Mouse (Mus musculus) heart, embryonic 15.5 days (tissue): ENCODE measurements around the gene Wipi2. TPM values are rescaled to one million over a fixed set of nuclear protein-coding genes. Genes with fewer than 3 reads are reported as not detected.

Source experiments
- ATAC-seq: fragments of 200-750 bp; cut with Nextera tagmentation; replicated peaks from 2 replicates; pipeline ENCODE4 v1.8.0; 2017; ENCODE audit warnings: low read depth, moderate TSS enrichment; ENCODE audit not compliant: insufficient number of reproducible peaks, insufficient read depth, low FRiP score
- H3K27ac ChIP-seq: fragments of 300-500 bp; sonication (generic); 2 replicates; pipeline ENCODE4 v1.5.1; 2015; ENCODE audit warnings: mild to moderate bottlenecking, inconsistent platforms
- H3K27me3 ChIP-seq: fragments of 300-500 bp; sonication (generic); 2 replicates; pipeline ENCODE4 v1.6.1; 2015; ENCODE audit warnings: inconsistent platforms
- H3K36me3 ChIP-seq: fragments of 300-500 bp; sonication (generic); 2 replicates; pipeline ENCODE4 v1.6.1; 2015; ENCODE audit warnings: mild to moderate bottlenecking, inconsistent platforms
- H3K4me1 ChIP-seq: fragments of 300-500 bp; sonication (generic); replicated peaks from 2 replicates; pipeline ENCODE4 v1.6.1; 2015; ENCODE audit warnings: inconsistent platforms
- H3K4me2 ChIP-seq: fragments of 300-500 bp; sonication (generic); 2 replicates; pipeline ENCODE4 v1.6.1; 2015; ENCODE audit warnings: inconsistent platforms, mild to moderate bottlenecking, moderate library complexity
- H3K4me3 ChIP-seq: fragments of 300-500 bp; sonication (generic); 2 replicates; pipeline ENCODE4 v1.5.1; 2015; ENCODE audit warnings: mild to moderate bottlenecking, inconsistent platforms
- H3K9ac ChIP-seq: fragments of 300-500 bp; sonication (generic); 2 replicates; pipeline ENCODE4 v1.6.1; 2015; ENCODE audit warnings: mild to moderate bottlenecking, inconsistent platforms
- H3K9me3 ChIP-seq: fragments of 300-500 bp; sonication (generic); replicated peaks from 2 replicates; pipeline ENCODE4 v1.6.1; 2016; ENCODE audit warnings: inconsistent platforms
- WGBS: fragments of 180-500 bp; shearing (Covaris S2); methylation state at CpG from one replicate; pipeline ENCODE4 v1.1.7; 2015; ENCODE audit warnings: mixed read lengths; 5-methylcytosine and 5-hydroxymethylcytosine counted together
- polyA plus RNA-seq: library from polyadenylated mRNA; unstranded; fragments of >200 nt; fragmentation: Nextera tagmentation; extraction: Ambion mirVana; gene quantifications from 2 replicates; pipeline ENCODE4 v1.2.1, GENCODE M21; 2015

Wipi2 gene
- polyA plus RNA-seq, 1 experiment from 2014 or later: 23.9 TPM

- no peaks in the 10 kb centered on the region for H3K9me3 ChIP-seq
- no peaks in the 10 kb centered on the region for H3K36me3 ChIP-seq
- 37% methylated on average over 8 of the region's 8 CpGs for WGBS
- no peak overlapping the region for H3K4me3 ChIP-seq
- no peak overlapping the region for H3K27ac ChIP-seq
- peaks cover 28% of the 10 kb centered on the region; the same call in 1 of the 2 replicates for H3K27me3 ChIP-seq
- no peaks in the 10 kb centered on the region for H3K4me1 ChIP-seq
- H3K9ac ChIP-seq: no peak overlapping the region
- H3K4me2 ChIP-seq: no peak overlapping the region
- ATAC-seq: no peak
Observed at GRCm38 (mm10) chr5:142693738-142694430, 66.4 kb downstream of the Wipi2 start.

DNA sequence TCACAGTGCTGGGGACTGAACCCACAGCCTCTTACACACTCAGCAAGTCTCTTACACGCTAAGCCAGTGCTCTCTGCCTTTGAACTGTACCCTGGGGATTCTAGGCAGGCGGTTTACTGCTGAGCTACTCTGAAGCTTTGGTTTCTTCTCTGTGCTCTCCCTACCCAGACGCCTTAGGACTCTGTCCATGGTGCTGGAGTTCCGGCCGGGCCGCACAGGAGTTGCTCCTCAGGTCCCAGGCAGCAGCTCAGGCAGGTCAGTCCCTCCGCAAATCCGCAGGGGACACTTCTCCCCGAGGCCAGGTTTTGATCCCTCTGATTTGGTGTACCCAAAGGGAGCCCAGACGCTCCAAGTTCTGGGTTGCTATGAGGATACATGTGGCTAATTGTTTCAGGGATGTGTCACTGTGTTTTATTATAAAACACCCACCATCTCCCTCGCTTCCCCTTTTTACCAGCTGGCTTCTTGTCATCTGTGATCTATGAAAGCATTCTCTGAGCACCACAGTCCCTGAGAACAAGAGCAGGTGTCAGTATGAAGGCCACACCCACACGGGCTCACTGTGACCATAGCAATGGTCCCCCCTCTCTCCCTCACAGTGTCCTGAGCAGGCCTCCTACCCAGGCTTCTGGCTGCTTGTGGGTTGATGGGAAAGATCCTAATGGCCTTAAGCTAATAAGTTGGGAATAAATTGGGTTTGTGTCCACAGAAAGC is 67.3 kb downstream of the Wipi2 start:
- ATAC-seq: peak; percentile 47; the same call in 1 of the 2 replicates
- Histone ChIP-seq H3K9me3 (no peaks in the 10 kb centered on the region), H3K9ac (no peak overlapping the region), H3K4me1 (no peaks in the 10 kb centered on the region), H3K27ac (no peak overlapping the region), H3K4me3 (no peak overlapping the region), H3K36me3 (no peaks in the 10 kb centered on the region), H3K4me2 (no peak overlapping the region), H3K27me3 (peaks cover 27% of the 10 kb centered on the region)
- WGBS: 10% methylated on average over 12 of the region's 12 CpGs

DNA sequence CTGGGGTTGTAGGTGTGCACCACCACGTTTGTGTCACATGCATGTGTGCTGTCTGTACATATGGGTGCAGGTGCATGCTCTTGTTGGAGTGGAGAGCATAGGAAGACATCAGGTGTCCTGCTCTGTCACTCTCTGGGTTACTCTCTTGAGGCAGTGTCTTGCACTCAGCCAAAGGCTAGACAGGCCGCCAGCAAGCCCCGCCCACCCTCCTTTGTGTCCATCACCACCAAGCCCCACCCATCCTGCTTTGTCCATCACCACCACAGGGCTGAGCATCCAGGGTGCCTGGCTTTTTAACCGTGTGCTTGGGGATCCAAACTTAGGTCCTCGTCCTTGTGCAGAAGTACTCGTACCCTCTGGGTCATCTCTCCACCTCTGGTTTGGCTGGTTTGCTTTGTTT is 68.8 kb downstream of the Wipi2 start:
- Histone ChIP-seq H3K36me3 (no peaks in the 10 kb centered on the region), H3K27me3 (peaks cover 41% of the 10 kb centered on the region), H3K27ac (no peak overlapping the region), H3K9ac (no peak overlapping the region), H3K4me3 (no peak overlapping the region), H3K9me3 (no peaks in the 10 kb centered on the region), H3K4me2 (no peak overlapping the region), H3K4me1 (no peaks in the 10 kb centered on the region)
- 27% methylated on average over 6 of the region's 6 CpGs for WGBS
- no peak for ATAC-seq

DNA sequence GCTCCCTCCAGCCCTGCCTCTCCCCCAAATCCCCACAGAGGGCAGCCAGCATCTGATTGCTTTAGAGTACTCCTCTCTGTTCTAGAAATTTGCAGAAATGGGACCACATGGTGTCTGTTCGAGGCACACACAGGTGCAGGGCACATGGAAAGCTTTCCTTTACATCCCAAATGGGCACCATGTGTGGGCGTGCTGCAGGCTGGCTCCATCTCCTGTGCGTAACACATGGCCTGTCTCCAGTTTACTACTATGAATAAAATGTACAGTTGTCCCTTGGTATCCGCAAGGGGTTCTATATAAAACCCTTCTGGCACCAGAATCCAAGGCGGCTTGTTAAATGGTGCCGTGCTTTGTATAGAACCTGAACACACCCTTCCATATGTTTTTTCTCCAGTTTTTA is 69.4 kb downstream of the Wipi2 start:
- Histone ChIP-seq H3K9ac (no peak overlapping the region), H3K36me3 (no peaks in the 10 kb centered on the region), H3K4me3 (no peak overlapping the region), H3K4me2 (no peak overlapping the region), H3K4me1 (peaks cover 5% of the 10 kb centered on the region), H3K27ac (no peak overlapping the region), H3K27me3 (peaks cover 47% of the 10 kb centered on the region), H3K9me3 (no peaks in the 10 kb centered on the region)
- no peak for ATAC-seq
- WGBS: 83% methylated on average over 6 of the region's 6 CpGs

GRCm38 (mm10) chr5:142697742-142698141 is 70.2 kb downstream of the Wipi2 start:
- no peak overlapping the region for H3K4me2 ChIP-seq
- H3K27ac ChIP-seq: no peak overlapping the region
- no peaks in the 10 kb centered on the region for H3K9me3 ChIP-seq
- H3K27me3 ChIP-seq: peaks cover 54% of the 10 kb centered on the region
- no peaks in the 10 kb centered on the region for H3K36me3 ChIP-seq
- H3K4me1 ChIP-seq: peaks cover 12% of the 10 kb centered on the region
- H3K9ac ChIP-seq: no peak overlapping the region
- ATAC-seq: no peak
- H3K4me3 ChIP-seq: no peak overlapping the region
- WGBS: 51% methylated on average over 2 of the region's 2 CpGs

GRCm38 (mm10) chr5:142700842-142701589 is 73.5 kb downstream of the Wipi2 start:
- H3K27ac ChIP-seq: no peak overlapping the region
- peaks cover 12% of the 10 kb centered on the region for H3K4me1 ChIP-seq
- ATAC-seq: peak; percentile 15; the same call in 1 of the 2 replicates
- H3K9ac ChIP-seq: no peak overlapping the region
- WGBS: 9% methylated on average over 15 of the region's 15 CpGs
- H3K9me3 ChIP-seq: no peaks in the 10 kb centered on the region
- no peaks in the 10 kb centered on the region for H3K36me3 ChIP-seq
- peak overlapping the region; percentile 95; the same call in 1 of the 2 replicates for H3K4me2 ChIP-seq
- peak overlapping the region; percentile 56; the same call in 1 of the 2 replicates for H3K4me3 ChIP-seq
- H3K27me3 ChIP-seq: peaks cover 66% of the 10 kb centered on the region

DNA sequence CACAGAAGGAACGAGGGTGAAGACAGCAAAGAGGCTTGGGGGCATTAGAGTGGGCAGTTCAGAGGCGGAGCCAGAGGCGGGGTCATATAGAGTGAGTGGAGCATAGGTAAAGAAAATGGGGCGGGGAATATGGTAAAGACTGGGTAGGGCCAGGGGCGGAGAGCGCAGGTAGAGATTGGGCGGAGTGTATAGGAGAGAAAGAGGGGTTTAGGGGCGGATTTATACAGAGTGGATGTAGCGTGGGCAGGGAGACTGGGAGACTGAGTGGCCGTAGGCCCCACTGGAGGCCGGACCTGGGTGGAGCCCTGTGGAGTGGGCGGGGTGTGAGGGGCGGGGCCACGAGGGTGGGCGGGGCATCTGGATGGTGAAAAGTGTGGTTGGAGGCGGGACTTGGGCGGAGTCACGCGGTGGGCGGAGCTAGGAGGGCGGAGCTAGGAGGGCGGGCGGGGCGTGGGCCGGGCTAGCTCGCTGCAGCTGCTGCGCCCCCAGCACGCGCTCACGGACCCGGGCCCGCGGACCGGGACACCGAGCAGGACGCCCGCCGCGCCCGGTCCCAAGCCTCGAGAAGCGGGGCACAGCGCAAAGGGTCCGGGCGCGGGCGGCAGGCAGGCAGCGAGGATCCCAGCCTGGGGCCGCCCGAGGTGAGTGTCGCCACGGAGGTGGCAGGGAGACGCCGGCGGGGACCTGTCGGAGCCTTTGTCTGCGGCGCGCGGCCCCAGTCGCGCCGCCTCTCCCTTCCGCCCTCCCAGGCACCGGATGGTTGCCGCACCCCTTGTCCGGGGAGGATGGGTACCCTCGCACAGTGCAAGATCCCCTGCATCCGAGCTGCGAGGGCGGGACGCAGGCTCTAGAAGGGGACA is 74.4 kb downstream of the Wipi2 start:
- Histone ChIP-seq H3K27me3 (peaks cover 60% of the 10 kb centered on the region), H3K4me2 (peak overlapping the region; percentile 95), H3K4me3 (peak overlapping the region; percentile 56), H3K36me3 (no peaks in the 10 kb centered on the region), H3K4me1 (peaks cover 12% of the 10 kb centered on the region), H3K27ac (no peak overlapping the region), H3K9me3 (no peaks in the 10 kb centered on the region), H3K9ac (peak overlapping the region; percentile 45)
- WGBS: 1% methylated on average over 66 of the region's 72 CpGs
- peak; percentile 71 for ATAC-seq

GRCm38 (mm10) chr5:142702511-142703138 is 75.1 kb downstream of the Wipi2 start:
- H3K36me3 ChIP-seq: no peaks in the 10 kb centered on the region
- no peak for ATAC-seq
- H3K9ac ChIP-seq: peak overlapping the region; percentile 45
- no peak overlapping the region for H3K27ac ChIP-seq
- peak overlapping the region; percentile 56 for H3K4me3 ChIP-seq
- H3K9me3 ChIP-seq: no peaks in the 10 kb centered on the region
- peaks cover 12% of the 10 kb centered on the region for H3K4me1 ChIP-seq
- peaks cover 55% of the 10 kb centered on the region for H3K27me3 ChIP-seq
- 24% methylated on average over 18 of the region's 18 CpGs for WGBS
- peak overlapping the region; percentile 95 for H3K4me2 ChIP-seq

DNA sequence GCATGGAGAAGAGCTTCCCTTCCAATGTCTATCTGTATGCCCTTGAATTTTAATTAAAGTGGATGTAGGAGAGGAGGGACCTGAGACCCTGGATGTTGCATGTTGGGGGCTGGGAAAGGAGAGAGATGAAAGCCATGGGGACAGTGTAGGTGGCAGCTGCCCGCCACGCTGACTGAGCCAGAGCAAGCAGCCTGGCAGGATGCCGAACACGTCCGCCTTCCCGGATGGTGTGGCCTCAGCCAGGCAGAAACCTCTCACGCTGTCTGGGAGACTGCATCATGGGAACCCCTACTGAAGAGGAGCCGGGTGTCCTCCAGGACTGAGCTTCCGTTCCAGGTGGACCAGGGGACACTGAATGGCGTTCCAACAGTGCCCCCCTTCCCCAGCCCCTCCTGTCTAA is 76.1 kb downstream of the Wipi2 start:
- WGBS: 74% methylated on average over 10 of the region's 10 CpGs
- peaks cover 50% of the 10 kb centered on the region for H3K27me3 ChIP-seq
- no peak overlapping the region for H3K4me2 ChIP-seq
- H3K4me3 ChIP-seq: no peak overlapping the region
- no peak overlapping the region for H3K27ac ChIP-seq
- ATAC-seq: no peak
- peaks cover 12% of the 10 kb centered on the region for H3K4me1 ChIP-seq
- H3K36me3 ChIP-seq: no peaks in the 10 kb centered on the region
- H3K9ac ChIP-seq: no peak overlapping the region
- H3K9me3 ChIP-seq: no peaks in the 10 kb centered on the region

GRCm38 (mm10) chr5:142707709-142708108 is 80.2 kb downstream of the Wipi2 start:
- WGBS: 68% methylated on average over 5 of the region's 5 CpGs
- peaks cover 20% of the 10 kb centered on the region for H3K27me3 ChIP-seq
- H3K4me1 ChIP-seq: no peaks in the 10 kb centered on the region; the same call in 1 of the 2 replicates
- ATAC-seq: no peak
- no peak overlapping the region for H3K4me3 ChIP-seq
- no peaks in the 10 kb centered on the region; the same call in 1 of the 2 replicates for H3K9me3 ChIP-seq
- no peak overlapping the region for H3K27ac ChIP-seq
- H3K9ac ChIP-seq: no peak overlapping the region
- no peak overlapping the region for H3K4me2 ChIP-seq
- no peaks in the 10 kb centered on the region for H3K36me3 ChIP-seq
